ENCODE assay signal across 10 mouse cellular contexts in the genomic region with DNA sequence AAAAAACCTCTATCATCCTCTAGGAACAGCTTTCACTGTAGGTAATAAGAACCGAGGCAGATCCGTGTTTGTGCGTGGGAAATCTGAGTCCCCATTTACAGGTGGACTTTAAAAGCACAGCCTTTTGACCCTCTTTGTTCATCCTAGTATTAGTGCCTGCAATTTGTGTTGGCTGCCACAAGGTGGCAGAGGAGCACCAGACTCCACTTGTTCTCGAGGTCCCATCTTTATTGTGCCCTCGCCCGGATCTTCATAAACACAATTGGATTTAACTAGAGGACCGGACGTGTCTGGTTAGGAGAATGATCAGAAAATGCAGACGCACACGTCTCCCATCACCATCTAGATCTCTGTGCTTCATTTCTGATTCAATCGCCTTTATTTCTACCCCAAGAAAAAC.
DNase-seq lines count a peak whose midpoint lies in the region; ATAC-seq and TF ChIP-seq lines count a peak whose summit lies in the region.
"Had no signal": no experiment of that assay in that cellular context is flagged by ENCODE, and none has a peak within 500 bp of the region (broad histone marks: within the 10 kb centered on the region; RNA-seq: fewer than 3 reads in every experiment).

No protein-coding gene starts in this region.

- H3K9ac ChIP-seq in intestine, postnatal 0 days (ENCODE audit: low read depth, low read length): no peak overlapping the region
- no peak overlapping the region for H3K9ac ChIP-seq in intestine, embryonic 16.5 days (ENCODE audit: low read depth, low read length)
- no peak overlapping the region for H3K9ac ChIP-seq in ES-E14 (ENCODE audit: insufficient read depth, low read depth, low read length, poor library complexity, severe bottlenecking)
- no peak overlapping the region for H3K9ac ChIP-seq in midbrain, postnatal 0 days (replicated peaks; ENCODE audit: low read length, poor library complexity, severe bottlenecking)
- H3K9ac ChIP-seq: embryonic facial prominence, embryonic 12.5 days; liver, embryonic 13.5 days had no signal

- in situ Hi-C loops in ES-E14 (cut with MboI; ENCODE audit: low sequenced_read_pairs in 2 of 2, unreplicated experiment in 2 of 2): loop anchor here in 1 of 2 experiments (10.0 to 25.0 kb wide), 2 partner anchors 1146 to 1643 kb away; no protein-coding TSS in a partner anchor

- DNase-seq in A20 (ENCODE audit: low read depth, low spot score) (peak; percentile 63), ES-E14 (ENCODE audit: low read depth, low spot score) (peak; percentile 61)
- peak; percentile 57 for DNase-seq in midbrain, postnatal 0 days (ENCODE audit: low spot score)
- no peak for DNase-seq in layer of hippocampus, adult 9-10 months (ENCODE audit: low spot score)
- DNase-seq in urinary bladder, adult 2 months (ENCODE audit: low spot score): no peak
- DNase-seq: liver, embryonic 13.5 days had no signal

- no peak overlapping the region for H3K4me2 ChIP-seq in intestine, postnatal 0 days (replicated peaks; ENCODE audit: low read depth)
- no peak overlapping the region for H3K4me2 ChIP-seq in intestine, embryonic 16.5 days (ENCODE audit: low read depth, low read length)
- no peak overlapping the region for H3K4me2 ChIP-seq in midbrain, postnatal 0 days (ENCODE audit: low read depth, low read length, poor library complexity, severe bottlenecking)
- H3K4me2 ChIP-seq: embryonic facial prominence, embryonic 12.5 days; liver, embryonic 13.5 days had no signal

- no peak overlapping the region for H3K4me3 ChIP-seq in intestine, postnatal 0 days (ENCODE audit: low read depth, low read length)
- H3K4me3 ChIP-seq in intestine, embryonic 16.5 days (ENCODE audit: low read length): no peak overlapping the region
- peak overlapping the region in 1 of 2 experiments; percentile 37; a peak in 2 of 4 replicates for H3K4me3 ChIP-seq in ES-E14 (ENCODE audit: insufficient read depth in 1 of 2, low read depth in 1 of 2, low read length in 2 of 2, poor library complexity in 1 of 2, severe bottlenecking in 1 of 2)
- no peak overlapping the region for H3K4me3 ChIP-seq in embryonic fibroblast, embryonic 13.5 days (ENCODE audit: insufficient read depth, low read length)
- no peak overlapping the region for H3K4me3 ChIP-seq in midbrain, postnatal 0 days (ENCODE audit: low read depth, low read length)
- H3K4me3 ChIP-seq: embryonic facial prominence, embryonic 12.5 days; liver, embryonic 13.5 days had no signal

- ATAC-seq in intestine, postnatal 0 days: no peak
- ATAC-seq in intestine, embryonic 16.5 days: no peak
- ATAC-seq in midbrain, postnatal 0 days (ENCODE audit: low FRiP score): no peak

- no peaks in the 10 kb centered on the region for H3K9me3 ChIP-seq in intestine, postnatal 0 days (ENCODE audit: control insufficient read depth)
- no peaks in the 10 kb centered on the region for H3K9me3 ChIP-seq in intestine, embryonic 16.5 days (ENCODE audit: control insufficient read depth, low read length)
- no peaks in the 10 kb centered on the region for H3K9me3 ChIP-seq in ES-E14 (ENCODE audit: control insufficient read depth, insufficient read depth, low read depth, low read length)
- no peaks in the 10 kb centered on the region for H3K9me3 ChIP-seq in midbrain, postnatal 0 days (ENCODE audit: low read length)
- H3K9me3 ChIP-seq: embryonic facial prominence, embryonic 12.5 days; liver, embryonic 13.5 days had no signal

- 37% methylated on average over 11 of the region's 11 CpGs for WGBS in intestine, postnatal 0 days
- 34% methylated on average over 11 of the region's 11 CpGs for WGBS in intestine, embryonic 16.5 days
- WGBS in midbrain, postnatal 0 days: 27% methylated on average over 11 of the region's 11 CpGs

- H3K36me3 ChIP-seq in intestine, postnatal 0 days (ENCODE audit: control insufficient read depth, insufficient read depth): no peaks in the 10 kb centered on the region
- H3K36me3 ChIP-seq in intestine, embryonic 16.5 days (ENCODE audit: control insufficient read depth, insufficient read depth, low read length): no peaks in the 10 kb centered on the region
- no peaks in the 10 kb centered on the region for H3K36me3 ChIP-seq in ES-E14 (ENCODE audit: control insufficient read depth, insufficient read depth, low read length, poor library complexity, severe bottlenecking)
- H3K36me3 ChIP-seq in midbrain, postnatal 0 days (ENCODE audit: insufficient read depth, low read length): no peaks in the 10 kb centered on the region
- H3K36me3 ChIP-seq: embryonic facial prominence, embryonic 12.5 days; liver, embryonic 13.5 days had no signal

- no peaks in the 10 kb centered on the region for H3K4me1 ChIP-seq in intestine, postnatal 0 days (replicated peaks; ENCODE audit: control insufficient read depth, insufficient read depth, low read length)
- no peaks in the 10 kb centered on the region for H3K4me1 ChIP-seq in intestine, embryonic 16.5 days (ENCODE audit: control insufficient read depth, insufficient read depth, low read length)
- H3K4me1 ChIP-seq in ES-E14 (ENCODE audit: control insufficient read depth in 2 of 2, insufficient read depth in 2 of 2, low read length in 2 of 2, poor library complexity in 1 of 2): no peaks in the 10 kb centered on the region
- no peaks in the 10 kb centered on the region for H3K4me1 ChIP-seq in embryonic fibroblast, embryonic 13.5 days (ENCODE audit: control insufficient read depth, insufficient read depth, low read length)
- H3K4me1 ChIP-seq in midbrain, postnatal 0 days (ENCODE audit: insufficient read depth, low read length): peaks cover 3% of the 10 kb centered on the region; the same call in 1 of the 2 replicates
- H3K4me1 ChIP-seq: embryonic facial prominence, embryonic 12.5 days; liver, embryonic 13.5 days had no signal

- no peak for TF ChIP-seq POLR2A in embryonic fibroblast, embryonic 13.5 days (IDR thresholded peaks at IDR 0.05; ENCODE audit: low read depth, low read length)

- peak; percentile 80 for TF ChIP-seq CTCF in intestine, postnatal 0 days (IDR thresholded peaks at IDR 0.05; ENCODE audit: low read depth)
- TF ChIP-seq CTCF in embryonic fibroblast, embryonic 13.5 days (IDR thresholded peaks at IDR 0.05; ENCODE audit: borderline replicate concordance, insufficient read depth, low read length): peak; percentile 69; the same call in 1 of the 2 replicates
- TF ChIP-seq CTCF in midbrain, postnatal 0 days (IDR thresholded peaks at IDR 0.05): peak; percentile 86

- no peaks in the 10 kb centered on the region for H3K27me3 ChIP-seq in intestine, postnatal 0 days (replicated peaks; ENCODE audit: control insufficient read depth, insufficient read depth, low read length)
- H3K27me3 ChIP-seq in intestine, embryonic 16.5 days (replicated peaks; ENCODE audit: control insufficient read depth, insufficient read depth, low read length): no peaks in the 10 kb centered on the region
- H3K27me3 ChIP-seq in midbrain, postnatal 0 days (ENCODE audit: insufficient read depth, low read length): no peaks in the 10 kb centered on the region
- H3K27me3 ChIP-seq: embryonic facial prominence, embryonic 12.5 days; liver, embryonic 13.5 days had no signal

- H3K27ac ChIP-seq in intestine, postnatal 0 days (ENCODE audit: low read depth, low read length): no peak overlapping the region
- no peak overlapping the region for H3K27ac ChIP-seq in intestine, embryonic 16.5 days (ENCODE audit: low read length)
- H3K27ac ChIP-seq in ES-E14 (ENCODE audit: insufficient read depth, low read depth, low read length, poor library complexity, severe bottlenecking): no peak overlapping the region
- H3K27ac ChIP-seq in embryonic fibroblast, embryonic 13.5 days (ENCODE audit: insufficient read depth, low read length): no peak overlapping the region
- H3K27ac ChIP-seq in midbrain, postnatal 0 days (ENCODE audit: low read depth, low read length): no peak overlapping the region
- H3K27ac ChIP-seq: embryonic facial prominence, embryonic 12.5 days; liver, embryonic 13.5 days had no signal

TF ChIP-seq in ES-E14, 5 proteins besides CTCF, POLR2A, EP300 and RAD21:
- no peak for TF ChIP-seq CHD2 (IDR thresholded peaks at IDR 0.05; ENCODE audit: low read depth, low read length)
- TF ChIP-seq ZNF384 (IDR thresholded peaks at IDR 0.05; ENCODE audit: low read depth, low read length): no peak
- TF ChIP-seq ZC3H11A (IDR thresholded peaks at IDR 0.05; ENCODE audit: borderline replicate concordance, low read depth, low read length): peak; percentile 91; the same call in 1 of the 2 replicates
- no peak for TF ChIP-seq HCFC1 (IDR thresholded peaks at IDR 0.05; ENCODE audit: borderline replicate concordance, insufficient read depth, low read length)
- no peak for TF ChIP-seq MAFK (IDR thresholded peaks at IDR 0.05; ENCODE audit: insufficient read depth, low read depth, low read length)

Comparison
In these comparisons a context has a peak if more than half of its experiments do, and no peak if none do; other contexts are left out.
1. DNase-seq: peak in A20 (single experiment), ES-E14 (single experiment) and midbrain, postnatal 0 days (single experiment); none in layer of hippocampus, adult 9-10 months (single experiment) and urinary bladder, adult 2 months (single experiment).
2. Peak in every context shown above with its lines, with median percentiles within 50 percentile points of each other: CTCF ChIP-seq.